Mouse (Mus musculus): Measurements from ENCODE around the gene Tns1.

Gene Tns1

GRCm38 (mm10) chr1:74031771-74032609, 92.3 kb downstream of the Tns1 start:
- no peak for DNase-seq (ENCODE audit: low spot score)

- peak; percentile 64 for DNase-seq (ENCODE audit: low spot score)
Measured at GRCm38 (mm10) chr1:74030901-74031360, 93.3 kb downstream of the Tns1 start.

- DNase-seq (ENCODE audit: low spot score), result no peak
Measured at GRCm38 (mm10) chr1:74030285-74030684, 94.0 kb downstream of the Tns1 start.

- DNase-seq (ENCODE audit: low spot score), result no peak
Measured at GRCm38 (mm10) chr1:74029669-74030068, 94.6 kb downstream of the Tns1 start.

- no peak for DNase-seq (ENCODE audit: low spot score)
Measured at GRCm38 (mm10) chr1:74028881-74029266, 95.4 kb downstream of the Tns1 start.

GRCm38 (mm10) chr1:74028118-74028880, 96.0 kb downstream of the Tns1 start:
- DNase-seq (ENCODE audit: low spot score), result no peak

GRCm38 (mm10) chr1:74027559-74028091, 96.6 kb downstream of the Tns1 start:
- DNase-seq (ENCODE audit: low spot score), result no peak

- DNase-seq (ENCODE audit: low spot score), result no peak
Measured at GRCm38 (mm10) chr1:74026703-74027195, 97.5 kb downstream of the Tns1 start.

GRCm38 (mm10) chr1:74025651-74026226, 98.5 kb downstream of the Tns1 start:
- no peak for DNase-seq (ENCODE audit: low spot score)

- no peak for DNase-seq (ENCODE audit: low spot score)
Measured at GRCm38 (mm10) chr1:74025227-74025626, 99.0 kb downstream of the Tns1 start.

GRCm38 (mm10) chr1:74024452-74025190, 99.6 kb downstream of the Tns1 start:
- DNase-seq (ENCODE audit: low spot score), result peak; percentile 53

GRCm38 (mm10) chr1:74022998-74023397, 101.3 kb downstream of the Tns1 start:
- no peak for DNase-seq (ENCODE audit: low spot score)

- no peak for DNase-seq (ENCODE audit: low spot score)
Measured at GRCm38 (mm10) chr1:74022536-74022935, 101.7 kb downstream of the Tns1 start.

- no peak for DNase-seq (ENCODE audit: low spot score)
Measured at GRCm38 (mm10) chr1:74020235-74020634, 104.0 kb downstream of the Tns1 start.

- DNase-seq (ENCODE audit: low spot score), result no peak
Measured at GRCm38 (mm10) chr1:74017399-74018172, 106.7 kb downstream of the Tns1 start.

GRCm38 (mm10) chr1:74016618-74017017, 107.6 kb downstream of the Tns1 start:
- no peak for DNase-seq (ENCODE audit: low spot score)

GRCm38 (mm10) chr1:74015513-74016234, 108.6 kb downstream of the Tns1 start:
- DNase-seq (ENCODE audit: low spot score), result no peak

- no peak for DNase-seq (ENCODE audit: low spot score)
Measured at GRCm38 (mm10) chr1:74014538-74015327, 109.5 kb downstream of the Tns1 start.

Data from embryo, embryonic 10 days (tissue).